Mouse (Mus musculus): Measurements from ENCODE around the gene Prrx1.

Gene Prrx1

GRCm38 (mm10) chr1:163289131-163289530, 24.4 kb downstream of the Prrx1 start:
- Histone ChIP-seq H3K27me3 (ENCODE audit: insufficient read depth, low read length) (no peaks in the 10 kb centered on the region), H3K4me1 (replicated peaks; ENCODE audit: low read depth, low read length) (no peaks in the 10 kb centered on the region), H3K9me3 (ENCODE audit: low read length) (no peaks in the 10 kb centered on the region), H3K36me3 (ENCODE audit: insufficient read depth, low read length) (no peaks in the 10 kb centered on the region), H3K4me3 (replicated peaks; ENCODE audit: low read length) (no peak overlapping the region)
- TF ChIP-seq NANOG (IDR thresholded peaks at IDR 0.05; ENCODE audit: borderline replicate concordance, low read length) (no peak), POU5F1 (IDR thresholded peaks at IDR 0.05; ENCODE audit: borderline replicate concordance, low read length) (no peak), CTCF (conservative IDR thresholded peaks at IDR 0.05; ENCODE audit: low read length) (no peak)

- TF ChIP-seq NANOG (IDR thresholded peaks at IDR 0.05; ENCODE audit: borderline replicate concordance, low read length) (no peak), POU5F1 (IDR thresholded peaks at IDR 0.05; ENCODE audit: borderline replicate concordance, low read length) (no peak), CTCF (conservative IDR thresholded peaks at IDR 0.05; ENCODE audit: low read length) (no peak)
- Histone ChIP-seq H3K4me3 (replicated peaks; ENCODE audit: low read length) (no peak overlapping the region), H3K36me3 (ENCODE audit: insufficient read depth, low read length) (no peaks in the 10 kb centered on the region), H3K27me3 (ENCODE audit: insufficient read depth, low read length) (no peaks in the 10 kb centered on the region), H3K4me1 (replicated peaks; ENCODE audit: low read depth, low read length) (no peaks in the 10 kb centered on the region), H3K9me3 (ENCODE audit: low read length) (no peaks in the 10 kb centered on the region)
Observed at GRCm38 (mm10) chr1:163285539-163285938, 28.0 kb downstream of the Prrx1 start.

DNA sequence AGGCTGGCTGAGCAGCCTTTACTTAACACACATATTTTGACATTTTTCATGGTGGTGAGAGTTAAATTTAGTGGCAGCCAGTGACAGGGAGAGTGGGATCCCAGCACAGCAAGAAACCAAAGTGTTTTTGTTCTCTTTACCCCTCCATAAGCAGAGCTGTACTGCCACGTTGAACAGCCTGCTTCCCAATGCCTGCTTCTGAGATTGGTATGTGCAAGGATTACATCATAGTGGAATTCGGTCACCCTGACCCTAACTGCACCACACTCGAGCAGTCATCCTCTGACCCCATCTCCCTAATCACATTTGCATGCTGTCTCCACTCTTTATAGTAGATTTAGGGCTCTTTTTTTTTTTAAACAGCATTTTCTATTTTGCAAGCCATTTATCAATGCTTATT, 28.4 kb downstream of the Prrx1 start:
- Histone ChIP-seq H3K27me3 (ENCODE audit: insufficient read depth, low read length) (no peaks in the 10 kb centered on the region), H3K36me3 (ENCODE audit: insufficient read depth, low read length) (no peaks in the 10 kb centered on the region), H3K4me1 (replicated peaks; ENCODE audit: low read depth, low read length) (no peaks in the 10 kb centered on the region), H3K4me3 (replicated peaks; ENCODE audit: low read length) (no peak overlapping the region), H3K9me3 (ENCODE audit: low read length) (no peaks in the 10 kb centered on the region)
- no peak for TF ChIP-seq CTCF (conservative IDR thresholded peaks at IDR 0.05; ENCODE audit: low read length)

GRCm38 (mm10) chr1:163283980-163284635, 29.4 kb downstream of the Prrx1 start:
- TF ChIP-seq NANOG (IDR thresholded peaks at IDR 0.05; ENCODE audit: borderline replicate concordance, low read length) (no peak), CTCF (conservative IDR thresholded peaks at IDR 0.05; ENCODE audit: low read length) (no peak), POU5F1 (IDR thresholded peaks at IDR 0.05; ENCODE audit: borderline replicate concordance, low read length) (no peak)

GRCm38 (mm10) chr1:163281450-163282198, 31.9 kb downstream of the Prrx1 start:
- Histone ChIP-seq H3K27me3 (ENCODE audit: insufficient read depth, low read length) (no peaks in the 10 kb centered on the region), H3K4me3 (replicated peaks; ENCODE audit: low read length) (no peak overlapping the region)
- TF ChIP-seq POU5F1 (IDR thresholded peaks at IDR 0.05; ENCODE audit: borderline replicate concordance, low read length) (no peak), NANOG (IDR thresholded peaks at IDR 0.05; ENCODE audit: borderline replicate concordance, low read length) (no peak), CTCF (conservative IDR thresholded peaks at IDR 0.05; ENCODE audit: low read length) (no peak)

More at GRCm38 (mm10) chr1:163283980-163284635, 29.4 kb downstream of the Prrx1 start:
- Histone ChIP-seq H3K4me3 (replicated peaks; ENCODE audit: low read length) (no peak overlapping the region), H3K36me3 (ENCODE audit: insufficient read depth, low read length) (no peaks in the 10 kb centered on the region), H3K27me3 (ENCODE audit: insufficient read depth, low read length) (no peaks in the 10 kb centered on the region), H3K9me3 (ENCODE audit: low read length) (no peaks in the 10 kb centered on the region), H3K4me1 (replicated peaks; ENCODE audit: low read depth, low read length) (no peaks in the 10 kb centered on the region)

DNA sequence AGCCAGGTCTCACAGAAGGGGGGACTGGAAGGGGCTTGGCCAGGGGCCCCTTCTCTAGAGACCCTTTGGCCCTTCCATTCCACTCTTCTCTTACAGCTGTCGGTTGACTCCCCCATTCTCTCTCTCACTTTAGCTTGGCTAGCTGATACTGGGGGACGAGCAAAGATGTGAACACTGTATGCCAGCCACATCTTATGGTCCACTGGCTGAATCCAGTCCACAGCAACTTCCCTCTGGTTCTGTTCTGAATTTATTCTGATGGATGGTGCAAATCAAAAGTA, 32.7 kb downstream of the Prrx1 start:
- Histone ChIP-seq H3K36me3 (ENCODE audit: insufficient read depth, low read length) (no peaks in the 10 kb centered on the region), H3K9me3 (ENCODE audit: low read length) (no peaks in the 10 kb centered on the region), H3K4me1 (replicated peaks; ENCODE audit: low read depth, low read length) (no peaks in the 10 kb centered on the region), H3K27me3 (ENCODE audit: insufficient read depth, low read length) (no peaks in the 10 kb centered on the region), H3K4me3 (replicated peaks; ENCODE audit: low read length) (no peak overlapping the region)
- TF ChIP-seq CTCF (conservative IDR thresholded peaks at IDR 0.05; ENCODE audit: low read length) (no peak), POU5F1 (IDR thresholded peaks at IDR 0.05; ENCODE audit: borderline replicate concordance, low read length) (no peak), NANOG (IDR thresholded peaks at IDR 0.05; ENCODE audit: borderline replicate concordance, low read length) (no peak)

More at GRCm38 (mm10) chr1:163281450-163282198, 31.9 kb downstream of the Prrx1 start:
- Histone ChIP-seq H3K36me3 (ENCODE audit: insufficient read depth, low read length) (no peaks in the 10 kb centered on the region), H3K4me1 (replicated peaks; ENCODE audit: low read depth, low read length) (no peaks in the 10 kb centered on the region), H3K9me3 (ENCODE audit: low read length) (no peaks in the 10 kb centered on the region)

DNA sequence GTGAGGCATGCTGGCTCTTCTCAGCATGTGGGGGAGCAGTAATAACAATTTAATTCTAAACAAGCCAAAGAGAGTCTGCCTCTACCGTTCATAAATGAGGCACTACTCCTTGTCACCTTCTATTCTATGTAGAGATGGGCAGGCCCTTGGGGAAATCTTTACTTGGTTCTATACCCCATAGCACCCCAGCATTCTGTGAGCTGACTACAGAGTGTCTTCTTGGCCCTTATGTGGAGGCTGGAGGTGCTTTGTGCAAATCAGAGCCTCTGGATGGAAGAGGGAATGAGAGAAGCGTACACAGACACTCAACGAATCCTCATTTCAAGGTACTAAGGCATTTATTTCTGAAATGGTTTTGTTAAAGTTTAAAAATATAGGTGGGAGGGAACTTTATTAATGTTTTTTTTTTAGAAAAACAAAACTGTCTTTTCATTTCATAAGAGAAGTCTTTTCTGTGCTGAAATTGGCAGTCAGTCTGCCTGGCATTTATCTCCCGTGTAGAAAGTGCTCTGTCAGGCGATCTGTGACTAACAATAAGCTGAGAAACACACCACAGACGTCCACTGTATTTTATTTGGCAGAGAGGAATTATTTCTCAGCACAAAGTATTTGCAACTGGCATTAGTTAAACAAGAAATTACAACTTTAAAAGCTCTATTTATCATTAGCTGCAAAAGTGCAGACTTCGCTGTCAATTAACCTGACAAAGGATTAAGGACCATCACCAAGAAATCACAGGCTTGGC, 33.2 kb downstream of the Prrx1 start:
- Histone ChIP-seq H3K4me1 (replicated peaks; ENCODE audit: low read depth, low read length) (no peaks in the 10 kb centered on the region), H3K36me3 (ENCODE audit: insufficient read depth, low read length) (no peaks in the 10 kb centered on the region), H3K9me3 (ENCODE audit: low read length) (no peaks in the 10 kb centered on the region), H3K4me3 (replicated peaks; ENCODE audit: low read length) (no peak overlapping the region), H3K27me3 (ENCODE audit: insufficient read depth, low read length) (no peaks in the 10 kb centered on the region)
- TF ChIP-seq NANOG (IDR thresholded peaks at IDR 0.05; ENCODE audit: borderline replicate concordance, low read length), result no peak
- TF ChIP-seq POU5F1 (IDR thresholded peaks at IDR 0.05; ENCODE audit: borderline replicate concordance, low read length), result no peak
- TF ChIP-seq CTCF (conservative IDR thresholded peaks at IDR 0.05; ENCODE audit: low read length), result no peak

GRCm38 (mm10) chr1:163277069-163277468, 36.4 kb downstream of the Prrx1 start:
- Histone ChIP-seq H3K27me3 (ENCODE audit: insufficient read depth, low read length) (no peaks in the 10 kb centered on the region), H3K9me3 (ENCODE audit: low read length) (no peaks in the 10 kb centered on the region), H3K4me3 (replicated peaks; ENCODE audit: low read length) (no peak overlapping the region), H3K4me1 (replicated peaks; ENCODE audit: low read depth, low read length) (no peaks in the 10 kb centered on the region), H3K36me3 (ENCODE audit: insufficient read depth, low read length) (no peaks in the 10 kb centered on the region)
- TF ChIP-seq NANOG (IDR thresholded peaks at IDR 0.05; ENCODE audit: borderline replicate concordance, low read length), result no peak
- no peak for TF ChIP-seq CTCF (conservative IDR thresholded peaks at IDR 0.05; ENCODE audit: low read length)
- TF ChIP-seq POU5F1 (IDR thresholded peaks at IDR 0.05; ENCODE audit: borderline replicate concordance, low read length), result no peak

Data from E14TG2a.4 (cell line).